Mouse (Mus musculus) erythroblast, adult 5-6 weeks (primary cell): ENCODE data around the gene BC037034. TPM values are rescaled to one million over a fixed set of nuclear protein-coding genes. Genes with fewer than 3 reads are reported as not detected.

ENCODE experiments used
- ATAC-seq: replicated peaks from 2 replicates; pipeline ENCODE4 v1.8.0; 2016; ENCODE audit warnings: moderate number of reproducible peaks, mild to moderate bottlenecking, moderate TSS enrichment, inconsistent platforms; ENCODE audit not compliant: poor library complexity, low FRiP score, severe bottlenecking
- total RNA-seq, 2 experiments: library from RNA; stranded (forward) in 1 of 2; stranded (reverse) in 1 of 2; fragments of 150-400 nt in 1 of 2; fragments of 200-764, 138-1000 nt in 1 of 2; gene quantifications; 2 replicates each; pipeline versions ENCODE4 v1.2.3 to v1.2.4; 2015 to 2017; ENCODE audit warnings: low replicate concordance in 2 of 2

Gene BC037034
- total RNA-seq (2015; ENCODE audit: low replicate concordance) (9.0 and 16.9 TPM in 2 replicates), total RNA-seq (2017; ENCODE audit: low replicate concordance) (10.5 and 20.8 TPM in 2 replicates)

- ATAC-seq, result peak; percentile 94
These were observed at the start of gene BC037034 for GRCm38 (mm10) chr5:138263260-138264206. TSS of gene BC037034 (minus strand) at chr5:138264033.

- no peak for ATAC-seq
These were observed 49.0 kb upstream of the BC037034 start for GRCm38 (mm10) chr5:138312795-138313194.

GRCm38 (mm10) chr5:138299613-138300012 is 35.8 kb upstream of the BC037034 start:
- no peak for ATAC-seq

- no peak for ATAC-seq
These were observed 30.3 kb upstream of the BC037034 start for GRCm38 (mm10) chr5:138294158-138294557.

- no peak for ATAC-seq
These were observed 27.8 kb upstream of the BC037034 start for GRCm38 (mm10) chr5:138291638-138292037.

GRCm38 (mm10) chr5:138287861-138288260 is 24.0 kb upstream of the BC037034 start:
- no peak for ATAC-seq

- ATAC-seq, result no peak
These were observed 19.7 kb upstream of the BC037034 start for GRCm38 (mm10) chr5:138283540-138283939.

- ATAC-seq, result no peak
These were observed 18.0 kb upstream of the BC037034 start for GRCm38 (mm10) chr5:138281798-138282197.

GRCm38 (mm10) chr5:138280829-138281228 is 17.0 kb upstream of the BC037034 start:
- ATAC-seq, result no peak

- ATAC-seq, result no peak
These were observed 16.6 kb upstream of the BC037034 start for GRCm38 (mm10) chr5:138280425-138280768.

- peak; percentile 94 for ATAC-seq
These were observed 16.0 kb upstream of the BC037034 start, which contains the start of the genes Gm43720, Gpc2 and Stag3 for GRCm38 (mm10) chr5:138279585-138280424. TSS of gene Gm43720 (minus strand) at chr5:138279958. TSS of gene Gpc2 (minus strand) at chr5:138280005. TSS of gene Stag3 (plus strand) at chr5:138280240.

- no peak for ATAC-seq
These were observed 14.2 kb upstream of the BC037034 start for GRCm38 (mm10) chr5:138277994-138278393.

GRCm38 (mm10) chr5:138275216-138276050 is 11.6 kb upstream of the BC037034 start:
- no peak for ATAC-seq

- ATAC-seq, result no peak
These were observed 10.4 kb upstream of the BC037034 start for GRCm38 (mm10) chr5:138274186-138274585.

GRCm38 (mm10) chr5:138272409-138272923 is 8.6 kb upstream of the BC037034 start, which contains the start of gene Gal3st4:
TSS of gene Gal3st4 (minus strand) at chr5:138272840.
- no peak for ATAC-seq

- no peak for ATAC-seq
These were observed 7.4 kb upstream of the BC037034 start for GRCm38 (mm10) chr5:138271232-138271631.

GRCm38 (mm10) chr5:138268980-138269379 is 5.1 kb upstream of the BC037034 start:
- no peak for ATAC-seq

- ATAC-seq, result no peak
These were observed 3.3 kb upstream of the BC037034 start for GRCm38 (mm10) chr5:138267114-138267513.

- ATAC-seq, result no peak
These were observed 1.9 kb upstream of the BC037034 start for GRCm38 (mm10) chr5:138265712-138266111.
